In genomic region chr10:94344631-94345417, GRCm38 (mm10) we compare ENCODE assay signal across 14 mouse cellular contexts. TPM values are rescaled to one million over a fixed set of nuclear protein-coding genes. Genes with fewer than 3 reads are reported as not detected.
DNase-seq lines count a peak whose midpoint lies in the region; ATAC-seq and TF ChIP-seq lines count a peak whose summit lies in the region.
"Had no signal": no experiment of that assay in that cellular context is flagged by ENCODE, and none has a peak within 500 bp of the region (broad histone marks: within the 10 kb centered on the region; RNA-seq: fewer than 3 reads in every experiment).

No protein-coding gene starts in this region.

- H3K4me3 ChIP-seq in heart, embryonic 14.5 days (ENCODE audit: control insufficient read depth in 1 of 2, insufficient read depth in 1 of 2, low read depth in 1 of 2, low read length in 2 of 2): 0 out of 4 replicates have a peak overlapping the region, but pooled peaks of 1 of the 2 experiments have one; percentile 12
- H3K4me3 ChIP-seq in midbrain, embryonic 10.5 days: no peak overlapping the region
- H3K4me3 ChIP-seq in midbrain, postnatal 0 days (ENCODE audit: low read depth, low read length): no peak overlapping the region
- no peak overlapping the region for H3K4me3 ChIP-seq in liver, embryonic 12.5 days
- H3K4me3 ChIP-seq: hindbrain, embryonic 13.5 days; left cerebral cortex, adult 2 months had no signal

- peak overlapping the region; percentile 34 for H3K4me2 ChIP-seq in heart, embryonic 14.5 days (ENCODE audit: low read length)
- no peak overlapping the region for H3K4me2 ChIP-seq in midbrain, postnatal 0 days (ENCODE audit: low read depth, low read length, poor library complexity, severe bottlenecking)
- peak overlapping the region; percentile 24 for H3K4me2 ChIP-seq in liver, embryonic 12.5 days
- H3K4me2 ChIP-seq: hindbrain, embryonic 13.5 days had no signal

- H3K27ac ChIP-seq in heart, embryonic 14.5 days (replicated peaks in 1 of 2; ENCODE audit: control insufficient read depth in 1 of 2, insufficient read depth in 1 of 2, low read depth in 2 of 2, low read length in 2 of 2): no peak overlapping the region
- H3K27ac ChIP-seq in midbrain, embryonic 10.5 days (replicated peaks): 0 out of 2 replicates have a peak overlapping the region, but pooled peaks have one; percentile 28
- no peak overlapping the region for H3K27ac ChIP-seq in midbrain, postnatal 0 days (ENCODE audit: low read depth, low read length)
- no peak overlapping the region for H3K27ac ChIP-seq in liver, embryonic 12.5 days
- H3K27ac ChIP-seq: hindbrain, embryonic 13.5 days; left cerebral cortex, adult 2 months; macrophage had no signal

- peaks cover 0 to 5% of the 10 kb centered on the region in 2 experiments; a peak in 2 of 4 replicates for H3K4me1 ChIP-seq in heart, embryonic 14.5 days (ENCODE audit: control insufficient read depth in 2 of 2, insufficient read depth in 2 of 2, low read length in 2 of 2)
- H3K4me1 ChIP-seq in midbrain, embryonic 10.5 days: peaks cover 8% of the 10 kb centered on the region
- H3K4me1 ChIP-seq in midbrain, postnatal 0 days (ENCODE audit: insufficient read depth, low read length): no peaks in the 10 kb centered on the region
- H3K4me1 ChIP-seq in liver, embryonic 12.5 days: peaks cover 10% of the 10 kb centered on the region
- H3K4me1 ChIP-seq: hindbrain, embryonic 13.5 days had no signal

- no peak overlapping the region for H3K9ac ChIP-seq in heart, embryonic 14.5 days (ENCODE audit: low read length)
- H3K9ac ChIP-seq in midbrain, postnatal 0 days (replicated peaks; ENCODE audit: low read length, poor library complexity, severe bottlenecking): no peak overlapping the region
- no peak overlapping the region for H3K9ac ChIP-seq in liver, embryonic 12.5 days
- H3K9ac ChIP-seq: hindbrain, embryonic 13.5 days had no signal

- no peaks in the 10 kb centered on the region for H3K27me3 ChIP-seq in heart, embryonic 14.5 days (ENCODE audit: control insufficient read depth, insufficient read depth, low read length)
- no peaks in the 10 kb centered on the region for H3K27me3 ChIP-seq in midbrain, embryonic 10.5 days (ENCODE audit: low read depth, poor library complexity, severe bottlenecking)
- no peaks in the 10 kb centered on the region for H3K27me3 ChIP-seq in midbrain, postnatal 0 days (ENCODE audit: insufficient read depth, low read length)
- H3K27me3 ChIP-seq in liver, embryonic 12.5 days (replicated peaks): peaks cover 16% of the 10 kb centered on the region; the same call in 1 of the 2 replicates
- H3K27me3 ChIP-seq: hindbrain, embryonic 13.5 days had no signal

- TF ChIP-seq CTCF in midbrain, postnatal 0 days (IDR thresholded peaks at IDR 0.05): no peak

- WGBS in heart, embryonic 14.5 days: 43% methylated on average over 22 of the region's 22 CpGs
- 56% methylated on average over 22 of the region's 22 CpGs for WGBS in midbrain, embryonic 10.5 days
- WGBS in midbrain, postnatal 0 days: 55% methylated on average over 22 of the region's 22 CpGs
- 32% methylated on average over 22 of the region's 22 CpGs for WGBS in liver, embryonic 12.5 days (ENCODE audit: insufficient replicate concordance)

- no peak for DNase-seq in heart, postnatal 4 days
- no peak for DNase-seq in midbrain, embryonic 10.5 days (ENCODE audit: low spot score)
- no peak for DNase-seq in midbrain, postnatal 0 days (ENCODE audit: low spot score)
- peak; percentile 36 for DNase-seq in yolk sac, embryonic 10.5 days (ENCODE audit: low spot score)
- no peak for DNase-seq in retina, postnatal 1 day
- DNase-seq in left cerebral cortex, postnatal 36 days (ENCODE audit: low spot score in 2 of 2): no peak
- DNase-seq: cerebellum, adult 8-10 months; kidney, postnatal 4 days; thymus, postnatal 4 days had no signal

- no peak for ATAC-seq in heart, embryonic 14.5 days (ENCODE audit: insufficient number of reproducible peaks, insufficient read depth, low FRiP score, low read depth)
- no peak for ATAC-seq in midbrain, postnatal 0 days (ENCODE audit: low FRiP score)
- ATAC-seq in liver, embryonic 12.5 days: peak; percentile 44; the same call in 1 of the 2 replicates

- H3K36me3 ChIP-seq in heart, embryonic 14.5 days (ENCODE audit: control insufficient read depth, insufficient read depth, low read length): no peaks in the 10 kb centered on the region
- no peaks in the 10 kb centered on the region for H3K36me3 ChIP-seq in midbrain, embryonic 10.5 days
- no peaks in the 10 kb centered on the region for H3K36me3 ChIP-seq in midbrain, postnatal 0 days (ENCODE audit: insufficient read depth, low read length)
- H3K36me3 ChIP-seq in liver, embryonic 12.5 days: no peaks in the 10 kb centered on the region
- H3K36me3 ChIP-seq: hindbrain, embryonic 13.5 days had no signal

- intact Hi-C loops in left cerebral cortex, postnatal 36 days (cut with DNase I): no loop called here

- no peaks in the 10 kb centered on the region for H3K9me3 ChIP-seq in heart, embryonic 14.5 days (ENCODE audit: control insufficient read depth, low read length)
- H3K9me3 ChIP-seq in midbrain, embryonic 10.5 days (replicated peaks): no peaks in the 10 kb centered on the region
- H3K9me3 ChIP-seq in midbrain, postnatal 0 days (ENCODE audit: low read length): no peaks in the 10 kb centered on the region
- no peaks in the 10 kb centered on the region for H3K9me3 ChIP-seq in liver, embryonic 12.5 days (replicated peaks)
- H3K9me3 ChIP-seq: hindbrain, embryonic 13.5 days had no signal

RNA-seq across cellular contexts. Expression of gene Tmcc3, which starts 33.1 kb away (rescaled TPM):
- polyA plus RNA-seq in heart, embryonic 14.5 days (2014; fragmentation: Nextera tagmentation; extraction: Ambion mirVana): 8.8 and 9.6 TPM in 2 replicates
- 10 to 100 TPM; 23.8 to 25.0 TPM for total RNA-seq in heart, postnatal 4 days (2021)
- polyA plus RNA-seq in midbrain, embryonic 10.5 days (2016; fragmentation: Nextera tagmentation; extraction: Ambion mirVana): 2.9 and 3.0 TPM in 2 replicates
- 9.9 and 12.8 TPM in 2 replicates for total RNA-seq in midbrain, postnatal 0 days (2014; rRNA removed)
- 14.7 and 15.2 TPM in 2 replicates for polyA plus RNA-seq in midbrain, postnatal 0 days (2015; fragmentation: Nextera tagmentation; extraction: Ambion mirVana)
- polyA plus RNA-seq in liver, embryonic 12.5 days (2016; fragmentation: Nextera tagmentation; extraction: Ambion mirVana): 3.3 and 3.7 TPM in 2 replicates
- total RNA-seq in left cerebral cortex, postnatal 36 days (2021): 10 to 100 TPM; 23.2 to 24.5 TPM

RNA-seq across cellular contexts. Expression of gene Gm4792, which starts 46.3 kb away (rescaled TPM):
- polyA plus RNA-seq in heart, embryonic 14.5 days (2014; fragmentation: Nextera tagmentation; extraction: Ambion mirVana): not detected in 2 replicates
- total RNA-seq in heart, postnatal 4 days (2021): not detected
- 0.17 TPM in 1 of 2 replicates, not detected in the other for polyA plus RNA-seq in midbrain, embryonic 10.5 days (2016; fragmentation: Nextera tagmentation; extraction: Ambion mirVana)
- total RNA-seq in midbrain, postnatal 0 days (2014; rRNA removed): not detected in 2 replicates
- polyA plus RNA-seq in midbrain, postnatal 0 days (2015; fragmentation: Nextera tagmentation; extraction: Ambion mirVana): 0.42 and 0.45 TPM in 2 replicates
- not detected in 2 replicates for polyA plus RNA-seq in liver, embryonic 12.5 days (2016; fragmentation: Nextera tagmentation; extraction: Ambion mirVana)
- not detected for total RNA-seq in left cerebral cortex, postnatal 36 days (2021)
- total RNA-seq: left cerebral cortex, adult 2 months had no signal
- polyA plus RNA-seq: macrophage had no signal
